Mouse (Mus musculus) midbrain, postnatal 0 days (tissue): Measurements from ENCODE around the gene 1700024P04Rik. TPM values are rescaled to one million over a fixed set of nuclear protein-coding genes. Genes with fewer than 3 reads are reported as not detected.
"Not testable (repeated sequence)": the region's sequence is repeated elsewhere in the genome, so short reads cannot be mapped to it uniquely, and the experiment has no call there.

Source experiments
- ATAC-seq: fragments of 200-750 bp; cut with Nextera tagmentation; 2 replicates; pipeline ENCODE4 v1.8.0; 2017; ENCODE audit warnings: moderate number of reproducible peaks, mild to moderate bottlenecking, moderate TSS enrichment, moderate library complexity; ENCODE audit not compliant: low FRiP score
- DNase-seq: peaks from one replicate; pipeline ENCODE4 v3.0.0-alpha.2; 2015; ENCODE audit warnings: low spot score
- H3K27ac ChIP-seq: fragments of 300-500 bp; sonication (generic); 2 replicates; pipeline ENCODE4 v1.5.1; 2014; ENCODE audit warnings: low read depth, mild to moderate bottlenecking, low read length, mixed read lengths
- H3K27me3 ChIP-seq: fragments of 300-500 bp; sonication (generic); 2 replicates; pipeline ENCODE4 v1.6.1; 2014; ENCODE audit warnings: low read length, control low read depth, mixed read lengths; ENCODE audit not compliant: insufficient read depth
- H3K36me3 ChIP-seq: fragments of 300-500 bp; sonication (generic); 2 replicates; pipeline ENCODE4 v1.6.1; 2014; ENCODE audit warnings: low read length, control low read depth, mixed read lengths; ENCODE audit not compliant: insufficient read depth
- H3K4me1 ChIP-seq: fragments of 300-500 bp; sonication (generic); 2 replicates; pipeline ENCODE4 v1.6.1; 2014; ENCODE audit warnings: mild to moderate bottlenecking, control low read depth, antibody characterized with exemption, low read length, mixed read lengths; ENCODE audit not compliant: insufficient read depth
- H3K4me2 ChIP-seq: fragments of 300-500 bp; sonication (generic); 2 replicates; pipeline ENCODE4 v1.6.1; 2014; ENCODE audit warnings: low read depth, mild to moderate bottlenecking, low read length, mixed read lengths; ENCODE audit not compliant: poor library complexity, severe bottlenecking
- H3K4me3 ChIP-seq: fragments of 300-500 bp; sonication (generic); 2 replicates; pipeline ENCODE4 v1.5.1; 2014; ENCODE audit warnings: low read depth, mild to moderate bottlenecking, low read length, moderate library complexity
- H3K9ac ChIP-seq: fragments of 300-500 bp; sonication (generic); replicated peaks from 2 replicates; pipeline ENCODE4 v1.6.1; 2014; ENCODE audit warnings: mild to moderate bottlenecking, low read length, moderate library complexity, mixed read lengths; ENCODE audit not compliant: poor library complexity, severe bottlenecking
- H3K9me3 ChIP-seq: fragments of 300-500 bp; sonication (generic); 2 replicates; pipeline ENCODE4 v1.6.1; 2016; ENCODE audit warnings: low read length, control low read depth
- CTCF ChIP-seq: IDR thresholded peaks from 2 replicates; pipeline ENCODE4 v1.5.1; 2016; ENCODE audit warnings: antibody characterized with exemption, mild to moderate bottlenecking
- WGBS: fragments of 180-500 bp; shearing (Covaris S2); extraction: QIAGEN DNeasy Blood & Tissue Kit; methylation state at CpG from one replicate; pipeline ENCODE4 v1.1.7; 2014; 5-methylcytosine and 5-hydroxymethylcytosine counted together
- polyA plus RNA-seq: library from polyadenylated mRNA; unstranded; fragments of >200 nt; fragmentation: Nextera tagmentation; extraction: Ambion mirVana; gene quantifications from 2 replicates; pipeline ENCODE4 v1.2.1, GENCODE M21; 2015
- total RNA-seq: library from RNA; depleted of rRNA; stranded (reverse); fragments of >200 nt; gene quantifications from 2 replicates; pipeline ENCODE4 v1.2.3, GENCODE M21; 2014

1700024P04Rik gene
- total and polyA plus RNA-seq, 2 experiments from 2014 or later = not detected

DNA sequence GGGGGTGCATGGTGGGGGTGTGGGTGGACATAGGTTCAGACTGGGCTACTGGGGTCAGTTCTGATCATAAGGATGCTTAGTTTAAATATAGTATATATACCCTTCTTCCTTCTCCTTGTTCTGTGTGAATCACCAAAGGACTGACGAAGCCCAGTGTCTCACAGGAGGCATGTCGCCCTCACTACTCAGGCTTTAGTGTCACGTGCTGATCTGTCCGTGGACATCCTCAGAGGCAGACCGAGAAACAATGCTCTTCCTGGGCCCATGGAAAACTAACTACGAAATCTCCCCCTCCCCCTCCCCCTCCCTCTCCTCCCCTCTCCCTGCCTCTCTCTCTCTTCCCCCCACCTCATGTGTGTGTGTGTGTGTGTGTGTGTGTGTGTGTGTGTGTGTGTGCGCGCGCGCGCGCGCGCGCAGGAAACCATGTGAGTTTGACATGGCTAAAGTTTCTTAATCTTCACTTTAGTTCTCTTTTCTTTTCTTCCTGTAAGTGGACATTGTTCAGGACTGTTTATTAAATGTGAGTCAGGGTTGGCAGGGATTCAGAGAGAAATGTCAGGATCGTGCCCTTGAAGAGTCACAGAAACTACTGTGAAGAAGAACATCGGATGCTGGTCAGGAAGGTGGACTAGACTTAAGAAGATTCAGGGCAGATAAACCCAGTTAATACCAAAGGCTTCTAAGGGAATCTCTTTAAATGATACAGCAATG is 22.2 kb upstream of the 1700024P04Rik start:
- 84% methylated on average over 17 of the region's 17 CpGs for WGBS
- Histone ChIP-seq H3K9me3 (no peaks in the 10 kb centered on the region), H3K27me3 (no peaks in the 10 kb centered on the region), H3K4me1 (no peaks in the 10 kb centered on the region), H3K9ac (no peak overlapping the region), H3K36me3 (no peaks in the 10 kb centered on the region), H3K4me3 (no peak overlapping the region), H3K4me2 (no peak overlapping the region), H3K27ac (no peak overlapping the region)
- TF ChIP-seq CTCF = no peak
- no peak for DNase-seq
- ATAC-seq = no peak

DNA sequence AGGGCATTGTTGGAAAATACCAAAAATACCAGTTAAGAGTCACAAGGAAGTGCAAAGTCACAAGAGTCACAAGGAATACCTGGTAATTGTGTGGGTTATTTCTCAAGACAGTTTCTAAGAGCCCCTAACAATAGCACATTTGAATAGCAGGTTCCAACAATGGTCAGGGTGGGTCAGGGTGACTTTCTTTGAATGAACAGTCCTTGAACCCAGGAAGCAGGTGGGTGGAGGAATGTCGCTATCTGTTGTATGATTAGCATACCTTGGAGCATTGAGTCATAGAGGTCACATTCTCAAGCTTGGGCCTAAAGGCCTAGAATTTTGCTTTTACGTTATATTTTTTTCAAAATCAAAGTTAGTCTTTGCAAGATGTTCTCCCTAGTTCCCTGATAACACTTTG is 17.3 kb upstream of the 1700024P04Rik start:
- not testable (repeated sequence) for H3K9ac ChIP-seq, H3K4me1 ChIP-seq, ATAC-seq, H3K27me3 ChIP-seq, H3K36me3 ChIP-seq, H3K4me3 ChIP-seq, H3K27ac ChIP-seq, DNase-seq, H3K9me3 ChIP-seq, H3K4me2 ChIP-seq
- 93% methylated on average over 2 of the region's 2 CpGs for WGBS

DNA sequence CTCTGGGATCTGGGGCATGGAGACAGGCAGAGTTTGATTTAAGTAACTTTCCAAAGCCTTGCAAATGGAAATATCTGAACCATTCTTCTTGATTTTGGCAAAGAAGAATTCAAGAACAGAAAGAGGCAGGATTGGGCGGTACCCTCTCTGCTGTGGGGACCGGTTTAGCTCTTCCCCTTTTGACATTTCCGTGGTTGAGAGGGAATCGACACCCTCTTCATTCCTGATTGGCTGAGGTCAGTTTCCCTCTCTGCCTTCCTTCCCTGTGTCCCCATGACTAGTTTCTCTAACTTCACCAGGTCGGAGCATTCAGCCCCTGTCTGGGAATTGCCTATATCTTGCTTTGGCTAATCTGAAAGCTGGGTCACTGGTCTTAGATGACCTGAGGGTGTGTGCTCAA is 12.7 kb upstream of the 1700024P04Rik start:
- Histone ChIP-seq H3K4me3 (no peak overlapping the region), H3K4me2 (no peak overlapping the region), H3K9me3 (no peaks in the 10 kb centered on the region), H3K27me3 (no peaks in the 10 kb centered on the region), H3K27ac (no peak overlapping the region), H3K9ac (no peak overlapping the region), H3K36me3 (no peaks in the 10 kb centered on the region), H3K4me1 (no peaks in the 10 kb centered on the region)
- DNase-seq (no peak), ATAC-seq (no peak)
- WGBS = 65% methylated on average over 5 of the region's 5 CpGs
- no peak for TF ChIP-seq CTCF

DNA sequence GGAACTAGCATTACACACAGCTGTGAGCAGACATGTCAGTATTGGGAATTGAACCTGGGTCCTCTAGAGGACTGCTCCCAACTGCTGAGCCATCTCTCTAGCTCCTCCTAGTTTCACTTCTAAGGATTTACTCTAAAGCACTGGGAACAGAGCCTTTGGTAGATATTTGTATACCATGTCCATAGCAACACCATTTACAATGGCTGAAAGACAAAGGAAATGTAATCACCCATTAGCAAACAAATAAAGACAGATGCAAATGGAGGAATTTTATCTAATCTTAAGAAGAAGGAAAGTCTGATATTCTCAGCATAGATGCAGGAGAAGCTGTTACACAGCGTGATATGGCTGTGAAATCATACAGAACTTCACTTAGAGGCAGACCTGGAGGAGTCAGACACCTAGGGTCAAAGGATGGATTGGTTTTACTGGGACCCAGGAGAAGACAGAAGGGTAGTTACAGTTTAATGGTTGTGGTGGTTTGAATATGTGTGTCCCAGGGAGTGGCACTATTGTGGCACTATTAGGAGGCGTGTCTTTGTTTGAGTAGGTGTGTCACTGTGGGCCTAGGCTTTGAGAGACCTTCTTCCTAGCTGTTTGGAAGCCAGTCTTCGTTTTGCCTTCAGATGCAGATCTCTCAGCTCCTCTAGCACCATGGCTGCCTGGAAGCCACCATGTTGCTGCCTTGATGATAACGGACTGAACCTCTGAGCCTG is 7.1 kb downstream of the 1700024P04Rik start:
- Histone ChIP-seq H3K27me3 (no peaks in the 10 kb centered on the region), H3K9me3 (no peaks in the 10 kb centered on the region), H3K9ac (no peak overlapping the region), H3K27ac (no peak overlapping the region), H3K4me1 (no peaks in the 10 kb centered on the region), H3K36me3 (no peaks in the 10 kb centered on the region), H3K4me2 (no peak overlapping the region), H3K4me3 (no peak overlapping the region)
- TF ChIP-seq CTCF = no peak
- DNase-seq = no peak
- ATAC-seq = no peak
- 91% methylated on average over 4 of the region's 4 CpGs for WGBS

DNA sequence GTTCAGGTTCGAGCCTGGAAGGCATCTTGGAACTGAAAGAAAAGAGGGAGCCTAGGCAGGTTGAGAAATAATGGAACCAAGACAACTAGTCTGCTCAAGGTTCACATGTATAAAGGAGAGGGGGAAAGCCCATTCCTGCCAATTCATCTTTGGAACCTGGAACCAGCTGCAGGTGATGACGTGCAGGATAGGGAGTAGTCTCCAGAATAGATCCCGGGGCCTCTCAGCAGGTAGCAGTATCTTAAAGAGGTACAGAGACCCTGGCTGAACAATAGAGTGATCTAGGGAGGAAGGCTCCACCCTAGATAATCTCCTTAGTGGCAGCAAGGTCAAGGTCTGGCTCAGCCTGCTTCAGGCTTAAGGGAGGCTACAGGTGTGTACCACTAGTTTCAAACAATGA is 8.3 kb downstream of the 1700024P04Rik start:
- H3K27me3 ChIP-seq, H3K4me1 ChIP-seq, H3K9me3 ChIP-seq, H3K4me3 ChIP-seq, DNase-seq, H3K27ac ChIP-seq, H3K36me3 ChIP-seq, ATAC-seq, H3K9ac ChIP-seq, H3K4me2 ChIP-seq: not testable (repeated sequence)
- WGBS = 58% methylated on average over 3 of the region's 3 CpGs

DNA sequence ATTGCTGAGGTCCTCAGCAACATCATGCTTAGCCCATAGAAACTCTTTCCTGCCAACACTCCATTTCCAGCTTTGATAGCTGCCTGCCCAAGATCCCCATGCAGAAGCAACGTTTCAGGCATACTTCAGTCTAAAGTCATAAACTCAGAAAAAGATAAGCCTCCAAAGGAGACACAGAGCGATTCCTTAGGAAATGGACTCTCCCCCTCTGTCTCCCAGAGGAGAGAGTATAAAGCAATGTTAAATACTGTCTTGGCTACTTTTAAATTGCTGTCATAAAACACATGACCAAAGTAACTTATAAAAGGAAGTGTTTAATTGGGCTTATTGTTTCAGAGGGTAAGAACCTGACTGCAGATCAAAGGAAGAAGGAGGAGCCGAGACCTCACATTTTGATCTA is 12.3 kb downstream of the 1700024P04Rik start:
- Histone ChIP-seq H3K4me3 (no peak overlapping the region), H3K4me2 (no peak overlapping the region), H3K9ac (no peak overlapping the region), H3K27me3 (no peaks in the 10 kb centered on the region), H3K4me1 (no peaks in the 10 kb centered on the region), H3K27ac (no peak overlapping the region), H3K9me3 (no peaks in the 10 kb centered on the region), H3K36me3 (no peaks in the 10 kb centered on the region)
- 91% methylated on average over 3 of the region's 3 CpGs for WGBS
- TF ChIP-seq CTCF = no peak
- DNase-seq = no peak
- ATAC-seq = no peak
